Mouse (Mus musculus): ENCODE results near the gene Midn. TPM values are rescaled to one million over a fixed set of nuclear protein-coding genes. Genes with fewer than 3 reads are reported as not detected.

Gene Midn
- total and polyA plus RNA-seq, 3 experiments: 8.1 to 26.7 TPM; not detected in 1

DNA sequence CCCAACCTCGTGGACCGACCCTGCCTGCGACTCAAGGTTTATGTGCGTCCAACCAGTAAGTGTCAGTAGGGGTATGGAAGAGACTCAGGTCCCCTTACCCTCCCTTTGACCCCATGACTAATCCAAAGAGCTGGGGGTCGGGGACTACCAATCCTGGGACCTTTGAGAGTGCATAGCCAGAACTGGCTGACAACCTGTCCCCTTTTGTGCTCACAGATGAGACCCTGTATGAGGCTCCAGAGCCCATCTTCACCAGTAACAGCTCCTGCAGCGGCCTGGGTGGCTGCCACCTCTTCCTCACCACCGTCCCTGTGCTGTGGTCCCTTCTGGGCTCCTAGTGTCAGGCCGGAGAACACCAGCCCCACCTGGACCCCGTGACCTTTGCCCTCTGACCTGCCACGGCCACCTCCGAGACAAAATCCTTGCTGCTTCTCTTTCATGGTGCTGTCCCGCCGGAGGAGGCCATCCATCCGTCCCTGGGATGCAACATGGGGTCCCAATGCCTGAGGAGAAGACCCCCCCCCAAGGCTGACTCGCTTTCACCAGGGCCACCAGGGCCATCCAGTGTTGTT, 40.5 kb downstream of the Midn start:
- no peaks in the 10 kb centered on the region for H3K4me1 ChIP-seq (ENCODE audit: control insufficient read depth in 1 of 2, insufficient read depth in 2 of 2, low read length in 2 of 2)
- H3K9ac ChIP-seq (ENCODE audit: control insufficient read depth, low read depth, low read length, poor library complexity, severe bottlenecking): no peak overlapping the region
- no peaks in the 10 kb centered on the region for H3K36me3 ChIP-seq (ENCODE audit: control insufficient read depth in 1 of 2, insufficient read depth in 2 of 2, low read length in 2 of 2)
- no peak for TF ChIP-seq POLR2AphosphoS2 (IDR thresholded peaks at IDR 0.05; ENCODE audit: low read length)
- no peak for TF ChIP-seq MYC (IDR thresholded peaks at IDR 0.05; ENCODE audit: low read depth, low read length)
- TF ChIP-seq CHD2 (IDR thresholded peaks at IDR 0.05; ENCODE audit: low read length): no peak
- no peak for TF ChIP-seq TAL1 (IDR thresholded peaks at IDR 0.05; ENCODE audit: low read length)
- no peak for TF ChIP-seq E2F4 (IDR thresholded peaks at IDR 0.05; ENCODE audit: borderline replicate concordance, low read depth, low read length)
- no peak for TF ChIP-seq MAX (IDR thresholded peaks at IDR 0.05; ENCODE audit: low read length)
- no peak for TF ChIP-seq ZC3H11A (IDR thresholded peaks at IDR 0.05; ENCODE audit: low read depth, low read length)
- TF ChIP-seq MAFK (IDR thresholded peaks at IDR 0.05; ENCODE audit: borderline replicate concordance, low read depth, low read length): no peak
- no peak for TF ChIP-seq USF1 (IDR thresholded peaks at IDR 0.05; ENCODE audit: low read depth, low read length)
- TF ChIP-seq POLR2A (IDR thresholded peaks at IDR 0.05; ENCODE audit: control insufficient read depth in 1 of 2, insufficient read depth in 1 of 2, low read depth in 1 of 2, low read length in 2 of 2, poor library complexity in 1 of 2): no peak
- TF ChIP-seq MYB (IDR thresholded peaks at IDR 0.05; ENCODE audit: low read depth, low read length): no peak
- no peak for TF ChIP-seq ZMIZ1 (IDR thresholded peaks at IDR 0.05; ENCODE audit: low read depth, low read length)
- TF ChIP-seq ETS1 (IDR thresholded peaks at IDR 0.05; ENCODE audit: low read depth, low read length): no peak
- no peak for TF ChIP-seq TCF12 (IDR thresholded peaks at IDR 0.05; ENCODE audit: low read depth, low read length)
- no peak for TF ChIP-seq GATA1 (IDR thresholded peaks at IDR 0.05; ENCODE audit: low read depth, low read length)
- TF ChIP-seq USF2 (IDR thresholded peaks at IDR 0.05; ENCODE audit: borderline replicate concordance in 1 of 2, insufficient read depth in 1 of 2, low read depth in 1 of 2, low read length in 2 of 2): no peak
- no peak for DNase-seq (ENCODE audit: low read depth, low spot score)
- no peaks in the 10 kb centered on the region for H3K27me3 ChIP-seq (ENCODE audit: control insufficient read depth in 1 of 2, insufficient read depth in 2 of 2, low read length in 2 of 2)
- no peak overlapping the region for H3K27ac ChIP-seq (ENCODE audit: control insufficient read depth, low read depth, low read length)
- H3K79me2 ChIP-seq (ENCODE audit: control insufficient read depth, insufficient read depth, low read length, poor library complexity): no peaks in the 10 kb centered on the region
- no peaks in the 10 kb centered on the region for H3K9me3 ChIP-seq (replicated peaks; ENCODE audit: insufficient read depth, low read length)
- no peak overlapping the region for H3K4me3 ChIP-seq (ENCODE audit: control insufficient read depth in 1 of 2, insufficient read depth in 1 of 2, low read depth in 2 of 2, low read length in 2 of 2)

DNA sequence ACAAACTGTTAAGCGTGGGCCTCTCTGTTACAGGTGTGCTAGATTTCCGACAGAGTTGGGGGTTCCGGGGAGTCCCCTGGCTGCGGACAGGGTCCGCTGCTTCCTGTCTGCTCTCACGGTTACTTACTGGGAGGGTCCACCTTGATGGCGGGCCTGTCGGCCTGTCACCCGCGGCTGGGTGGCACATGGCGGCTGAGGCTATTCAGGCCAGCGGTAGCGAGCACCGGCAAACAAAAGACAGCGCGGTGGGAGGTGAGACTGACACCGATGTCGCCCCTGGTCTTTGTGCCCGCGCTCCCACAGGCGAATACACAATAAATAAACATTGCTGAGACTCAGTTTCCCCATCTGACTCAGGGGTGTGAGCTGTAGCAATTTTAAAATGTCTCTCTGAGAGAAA, 41.9 kb downstream of the Midn start:
- no peaks in the 10 kb centered on the region for H3K36me3 ChIP-seq (ENCODE audit: control insufficient read depth in 1 of 2, insufficient read depth in 2 of 2, low read length in 2 of 2)
- no peaks in the 10 kb centered on the region for H3K9me3 ChIP-seq (replicated peaks; ENCODE audit: insufficient read depth, low read length)
- H3K4me1 ChIP-seq (ENCODE audit: control insufficient read depth in 1 of 2, insufficient read depth in 2 of 2, low read length in 2 of 2): no peaks in the 10 kb centered on the region
- H3K27me3 ChIP-seq (ENCODE audit: control insufficient read depth in 1 of 2, insufficient read depth in 2 of 2, low read length in 2 of 2): no peaks in the 10 kb centered on the region
- H3K4me3 ChIP-seq (ENCODE audit: control insufficient read depth in 1 of 2, insufficient read depth in 1 of 2, low read depth in 2 of 2, low read length in 2 of 2): no peak overlapping the region
- TF ChIP-seq EP300 (IDR thresholded peaks at IDR 0.05; ENCODE audit: low read depth in 1 of 2, low read length in 2 of 2) (no peak), ZKSCAN1 (IDR thresholded peaks at IDR 0.05; ENCODE audit: low read depth, low read length) (no peak), MAZ (IDR thresholded peaks at IDR 0.05; ENCODE audit: low read depth, low read length) (no peak), CHD1 (IDR thresholded peaks at IDR 0.05; ENCODE audit: low read depth, low read length) (no peak), KAT2A (conservative IDR thresholded peaks at IDR 0.05; ENCODE audit: low read depth, low read length) (no peak), MAX (IDR thresholded peaks at IDR 0.05; ENCODE audit: low read length) (no peak), ELF1 (IDR thresholded peaks at IDR 0.05; ENCODE audit: low read depth, low read length) (no peak), RCOR1 (IDR thresholded peaks at IDR 0.05; ENCODE audit: low read depth, low read length) (no peak), NRF1 (IDR thresholded peaks at IDR 0.05; ENCODE audit: insufficient read depth, low read depth, low read length, poor library complexity, severe bottlenecking) (no peak), ZNF384 (IDR thresholded peaks at IDR 0.05; ENCODE audit: low read depth, low read length) (no peak), TAL1 (IDR thresholded peaks at IDR 0.05; ENCODE audit: low read length) (no peak), UBTF (IDR thresholded peaks at IDR 0.05; ENCODE audit: borderline replicate concordance, insufficient read depth, low read depth, low read length) (no peak), ZC3H11A (IDR thresholded peaks at IDR 0.05; ENCODE audit: low read depth, low read length) (no peak), JUND (IDR thresholded peaks at IDR 0.05; ENCODE audit: low read depth, low read length) (no peak), POLR2AphosphoS2 (IDR thresholded peaks at IDR 0.05; ENCODE audit: low read length) (no peak), RAD21 (IDR thresholded peaks at IDR 0.05; ENCODE audit: low read depth, low read length) (no peak), ETS1 (IDR thresholded peaks at IDR 0.05; ENCODE audit: low read depth, low read length) (no peak)
- no peak for DNase-seq (ENCODE audit: low read depth, low spot score)
- H3K79me2 ChIP-seq (ENCODE audit: control insufficient read depth, insufficient read depth, low read length, poor library complexity): no peaks in the 10 kb centered on the region
- no peak overlapping the region for H3K27ac ChIP-seq (ENCODE audit: control insufficient read depth, low read depth, low read length)
- no peak overlapping the region for H3K9ac ChIP-seq (ENCODE audit: control insufficient read depth, low read depth, low read length, poor library complexity, severe bottlenecking)

Measured in MEL (cell line).